Mouse (Mus musculus) splenic B cell, adult 2 months (primary cell): ENCODE measurements around the gene Myo19.

ENCODE experiments used
- DNase-seq: peaks from one replicate; pipeline ENCODE4 v3.0.0-alpha.2; 2011; ENCODE audit warnings: low read depth, low spot score
- H3K27me3 ChIP-seq: 2 replicates; pipeline ENCODE4 v1.6.1; 2012; ENCODE audit warnings: mild to moderate bottlenecking, low read length, moderate library complexity, mixed read lengths; ENCODE audit not compliant: control insufficient read depth, poor library complexity, insufficient read depth, severe bottlenecking
- H3K36me3 ChIP-seq: 2 replicates; pipeline ENCODE4 v1.6.1; 2012; ENCODE audit warnings: mild to moderate bottlenecking, low read length, moderate library complexity, mixed read lengths; ENCODE audit not compliant: control insufficient read depth, poor library complexity, insufficient read depth, severe bottlenecking

The Myo19 gene

GRCm38 (mm10) chr11:84947206-84947605 is 67.3 kb downstream of the Myo19 start:
- no peak for DNase-seq
- H3K27me3 ChIP-seq, result no peaks in the 10 kb centered on the region
- H3K36me3 ChIP-seq, result no peaks in the 10 kb centered on the region

GRCm38 (mm10) chr11:84948114-84948513 is 68.2 kb downstream of the Myo19 start:
- Histone ChIP-seq H3K27me3 (no peaks in the 10 kb centered on the region), H3K36me3 (no peaks in the 10 kb centered on the region)
- no peak for DNase-seq

GRCm38 (mm10) chr11:84948526-84948925 is 68.6 kb downstream of the Myo19 start:
- no peak for DNase-seq
- H3K27me3 ChIP-seq, result no peaks in the 10 kb centered on the region
- H3K36me3 ChIP-seq, result no peaks in the 10 kb centered on the region

- no peak for DNase-seq
- no peaks in the 10 kb centered on the region for H3K36me3 ChIP-seq
Observed at GRCm38 (mm10) chr11:84952611-84953010, 72.7 kb downstream of the Myo19 start.

GRCm38 (mm10) chr11:84956400-84956799 is 76.5 kb downstream of the Myo19 start:
- Histone ChIP-seq H3K36me3 (no peaks in the 10 kb centered on the region), H3K27me3 (no peaks in the 10 kb centered on the region; the same call in 1 of the 2 replicates)
- no peak for DNase-seq

More at GRCm38 (mm10) chr11:84952611-84953010, 72.7 kb downstream of the Myo19 start:
- H3K27me3 ChIP-seq, result no peaks in the 10 kb centered on the region

- no peaks in the 10 kb centered on the region; the same call in 1 of the 2 replicates for H3K27me3 ChIP-seq
- H3K36me3 ChIP-seq, result no peaks in the 10 kb centered on the region
- no peak for DNase-seq
Observed at GRCm38 (mm10) chr11:84957171-84957570, 77.2 kb downstream of the Myo19 start.

GRCm38 (mm10) chr11:84957591-84958270 is 77.8 kb downstream of the Myo19 start, which contains the start of gene Car4:
Gene Car4 (plus strand): TSS chr11:84957786.
- Histone ChIP-seq H3K27me3 (no peaks in the 10 kb centered on the region; the same call in 1 of the 2 replicates), H3K36me3 (no peaks in the 10 kb centered on the region)
- no peak for DNase-seq

GRCm38 (mm10) chr11:84958271-84958630 is 78.3 kb downstream of the Myo19 start:
- no peak for DNase-seq
- Histone ChIP-seq H3K36me3 (no peaks in the 10 kb centered on the region), H3K27me3 (no peaks in the 10 kb centered on the region; the same call in 1 of the 2 replicates)

GRCm38 (mm10) chr11:84959181-84959580 is 79.2 kb downstream of the Myo19 start:
- Histone ChIP-seq H3K27me3 (no peaks in the 10 kb centered on the region; the same call in 1 of the 2 replicates), H3K36me3 (no peaks in the 10 kb centered on the region)
- no peak for DNase-seq

- no peak for DNase-seq
- no peaks in the 10 kb centered on the region; the same call in 1 of the 2 replicates for H3K27me3 ChIP-seq
- no peaks in the 10 kb centered on the region for H3K36me3 ChIP-seq
Observed at GRCm38 (mm10) chr11:84959701-84960181, 79.8 kb downstream of the Myo19 start.

GRCm38 (mm10) chr11:84960291-84960690 is 80.3 kb downstream of the Myo19 start:
- Histone ChIP-seq H3K27me3 (no peaks in the 10 kb centered on the region; the same call in 1 of the 2 replicates), H3K36me3 (no peaks in the 10 kb centered on the region)
- DNase-seq, result no peak

GRCm38 (mm10) chr11:84960780-84961179 is 80.8 kb downstream of the Myo19 start:
- Histone ChIP-seq H3K27me3 (no peaks in the 10 kb centered on the region; the same call in 1 of the 2 replicates), H3K36me3 (no peaks in the 10 kb centered on the region)
- DNase-seq, result no peak
